Mouse (Mus musculus): ENCODE data around the gene Bcl2l13. TPM values are rescaled to one million over a fixed set of nuclear protein-coding genes. Genes with fewer than 3 reads are reported as not detected.
A peak's percentile ranks its signal among the peaks of the same experiment; 100 is the strongest.
"Not testable (repeated sequence)": the region's sequence is repeated elsewhere in the genome, so short reads cannot be mapped to it uniquely, and the experiment has no call there.

Gene Bcl2l13
- polyA plus RNA-seq, 1 experiment from 2014 or later: 23.9 TPM

DNA sequence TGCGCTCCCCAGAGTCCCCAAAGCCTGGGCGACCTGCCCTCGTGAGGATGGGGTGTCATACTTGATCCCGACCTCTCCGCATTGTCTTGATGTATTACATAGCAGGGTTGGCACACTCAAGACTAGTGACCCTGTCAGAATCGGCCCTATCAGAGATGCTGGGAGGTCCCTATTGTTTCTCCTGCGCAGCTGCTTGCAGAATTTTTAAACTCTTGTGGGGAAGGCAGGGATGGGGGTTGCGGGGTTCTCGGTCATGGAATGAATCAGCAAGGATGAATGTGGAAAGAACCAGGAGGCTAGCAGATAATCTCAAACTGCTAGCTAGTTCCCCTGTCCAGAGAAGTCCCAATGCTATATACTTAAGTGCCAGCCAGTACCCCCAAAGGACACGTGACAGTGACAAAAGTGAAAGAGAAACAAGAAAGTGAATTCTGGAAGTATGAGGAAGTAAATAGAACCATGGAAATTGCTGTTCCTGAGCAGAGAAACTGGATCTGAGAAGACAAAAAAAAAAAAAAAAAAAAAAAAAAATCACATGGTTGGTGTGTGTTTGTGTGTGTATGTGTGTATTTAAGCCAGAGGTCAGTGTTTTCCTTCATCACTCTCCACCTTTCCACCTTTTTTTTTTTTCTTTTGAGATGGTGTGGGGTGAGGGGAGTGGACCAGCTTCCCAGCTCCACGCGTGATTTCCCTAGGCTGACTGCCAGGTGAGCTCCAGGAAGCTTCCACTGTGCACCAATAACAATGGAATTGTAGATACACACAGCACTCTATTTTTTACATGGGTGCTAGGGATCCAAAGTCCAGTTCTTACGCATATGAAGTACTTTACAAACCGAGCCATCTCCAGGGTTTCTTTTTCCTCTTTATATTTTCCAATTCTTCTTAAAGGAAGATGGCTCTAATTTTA is 81.2 kb downstream of the Bcl2l13 start:
- not testable (repeated sequence) for H3K9me3 ChIP-seq (ENCODE audit: control insufficient read depth, low read depth, low read length); H3K27me3 ChIP-seq (ENCODE audit: control insufficient read depth, insufficient read depth, low read length); H3K27ac ChIP-seq (ENCODE audit: low read length); H3K4me1 ChIP-seq (ENCODE audit: control insufficient read depth, insufficient read depth, low read length); H3K36me3 ChIP-seq (ENCODE audit: control insufficient read depth, insufficient read depth, low read length)
- Histone ChIP-seq H3K4me2 (replicated peaks; ENCODE audit: low read depth, low read length) (peak overlapping the region; percentile 88), H3K4me3 (ENCODE audit: low read depth, low read length) (peak overlapping the region; percentile 61), H3K9ac (replicated peaks; ENCODE audit: low read depth, low read length) (peak overlapping the region; percentile 19; the same call in 1 of the 2 replicates)
- 28% methylated on average over 9 of the region's 14 CpGs for WGBS
- ATAC-seq (ENCODE audit: insufficient number of reproducible peaks, insufficient read depth, low FRiP score, low read depth): peak; percentile 5; the same call in 1 of the 2 replicates

DNA sequence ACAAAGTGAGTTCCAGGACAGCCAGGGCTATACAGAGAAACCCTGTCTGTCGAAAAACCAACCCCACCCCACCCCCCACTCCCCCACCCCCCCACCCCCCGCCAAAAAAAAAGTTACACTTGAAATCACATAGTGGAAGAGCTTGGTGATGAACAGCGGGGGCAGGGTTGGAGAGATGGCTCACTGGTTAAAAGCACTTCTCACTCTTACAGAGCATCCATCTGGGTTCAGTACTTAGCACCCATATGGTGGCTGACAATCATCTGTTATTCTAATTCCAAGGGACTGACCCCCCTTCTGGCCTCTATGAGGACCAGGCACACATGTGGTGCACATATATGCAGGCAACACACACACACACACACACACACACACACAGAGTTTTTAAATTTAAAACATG is 82.0 kb downstream of the Bcl2l13 start:
- Histone ChIP-seq H3K9ac (replicated peaks; ENCODE audit: low read depth, low read length) (no peak overlapping the region), H3K4me3 (ENCODE audit: low read depth, low read length) (no peak overlapping the region), H3K27ac (ENCODE audit: low read length) (no peak overlapping the region), H3K4me2 (replicated peaks; ENCODE audit: low read depth, low read length) (no peak overlapping the region), H3K9me3 (ENCODE audit: control insufficient read depth, low read depth, low read length) (no peaks in the 10 kb centered on the region), H3K36me3 (ENCODE audit: control insufficient read depth, insufficient read depth, low read length) (no peaks in the 10 kb centered on the region), H3K27me3 (ENCODE audit: control insufficient read depth, insufficient read depth, low read length) (no peaks in the 10 kb centered on the region), H3K4me1 (ENCODE audit: control insufficient read depth, insufficient read depth, low read length) (no peaks in the 10 kb centered on the region)
- no peak for ATAC-seq (ENCODE audit: insufficient number of reproducible peaks, insufficient read depth, low FRiP score, low read depth)
- 63% methylated on average over 3 of the region's 3 CpGs for WGBS

DNA sequence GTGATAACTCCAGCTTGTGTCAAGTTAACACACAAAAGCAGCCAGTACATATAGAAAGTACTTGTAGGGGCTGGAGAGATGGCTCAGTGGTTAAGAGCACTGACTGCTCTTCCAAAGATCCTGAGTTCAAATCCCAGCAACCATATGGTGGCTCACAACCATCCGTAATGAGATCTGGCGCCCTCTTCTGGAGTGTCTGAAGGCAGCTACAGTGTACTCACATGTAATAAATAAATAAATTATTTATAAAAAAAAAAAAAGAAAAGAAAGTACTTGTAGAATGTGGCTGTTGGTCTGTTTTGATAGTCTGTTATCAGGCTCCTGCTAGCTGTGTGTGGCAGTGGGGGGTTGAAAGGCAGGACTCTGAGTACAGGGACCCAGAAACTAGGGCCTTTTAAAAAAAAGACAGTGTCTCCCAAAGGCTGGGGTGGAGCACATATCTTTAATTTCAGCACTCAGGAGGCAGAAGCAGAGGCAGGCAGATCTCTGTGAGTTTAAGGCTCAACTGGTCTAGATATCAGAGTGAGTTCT is 88.8 kb downstream of the Bcl2l13 start:
- not testable (repeated sequence) for H3K4me3 ChIP-seq (ENCODE audit: low read depth, low read length); H3K4me2 ChIP-seq (replicated peaks; ENCODE audit: low read depth, low read length); ATAC-seq (ENCODE audit: insufficient number of reproducible peaks, insufficient read depth, low FRiP score, low read depth); H3K27me3 ChIP-seq (ENCODE audit: control insufficient read depth, insufficient read depth, low read length); H3K36me3 ChIP-seq (ENCODE audit: control insufficient read depth, insufficient read depth, low read length); H3K9me3 ChIP-seq (ENCODE audit: control insufficient read depth, low read depth, low read length); H3K9ac ChIP-seq (replicated peaks; ENCODE audit: low read depth, low read length); H3K4me1 ChIP-seq (ENCODE audit: control insufficient read depth, insufficient read depth, low read length); H3K27ac ChIP-seq (ENCODE audit: low read length)
- WGBS: 78% methylated on average over 2 of the region's 2 CpGs

DNA sequence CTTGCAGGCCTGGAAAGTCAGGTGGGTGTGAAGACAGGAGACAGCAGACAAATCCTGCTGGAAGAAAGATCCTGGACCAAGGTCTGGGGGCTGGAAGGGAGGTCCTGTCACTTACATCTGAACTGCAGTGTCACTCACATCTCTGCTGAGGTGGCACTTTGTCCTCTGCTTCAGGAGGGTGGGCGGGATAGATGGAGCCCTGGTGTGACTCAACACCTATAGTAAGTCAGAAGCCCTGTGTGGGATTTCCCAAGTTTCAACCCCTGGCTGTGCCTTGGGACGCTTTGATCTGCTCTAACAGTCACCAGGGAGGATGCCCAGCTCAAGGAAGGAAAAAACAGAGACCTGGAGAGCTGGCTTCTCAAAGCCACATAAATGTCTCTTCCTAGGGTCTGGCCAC is 90.9 kb downstream of the Bcl2l13 start:
- Histone ChIP-seq H3K4me3 (ENCODE audit: low read depth, low read length) (no peak overlapping the region), H3K9ac (replicated peaks; ENCODE audit: low read depth, low read length) (no peak overlapping the region), H3K27me3 (ENCODE audit: control insufficient read depth, insufficient read depth, low read length) (no peaks in the 10 kb centered on the region), H3K36me3 (ENCODE audit: control insufficient read depth, insufficient read depth, low read length) (no peaks in the 10 kb centered on the region; the same call in 1 of the 2 replicates), H3K4me1 (ENCODE audit: control insufficient read depth, insufficient read depth, low read length) (no peaks in the 10 kb centered on the region), H3K9me3 (ENCODE audit: control insufficient read depth, low read depth, low read length) (no peaks in the 10 kb centered on the region), H3K4me2 (replicated peaks; ENCODE audit: low read depth, low read length) (no peak overlapping the region), H3K27ac (ENCODE audit: low read length) (no peak overlapping the region)
- ATAC-seq (ENCODE audit: insufficient number of reproducible peaks, insufficient read depth, low FRiP score, low read depth): no peak
- WGBS: 57% methylated on average over 2 of the region's 2 CpGs

DNA sequence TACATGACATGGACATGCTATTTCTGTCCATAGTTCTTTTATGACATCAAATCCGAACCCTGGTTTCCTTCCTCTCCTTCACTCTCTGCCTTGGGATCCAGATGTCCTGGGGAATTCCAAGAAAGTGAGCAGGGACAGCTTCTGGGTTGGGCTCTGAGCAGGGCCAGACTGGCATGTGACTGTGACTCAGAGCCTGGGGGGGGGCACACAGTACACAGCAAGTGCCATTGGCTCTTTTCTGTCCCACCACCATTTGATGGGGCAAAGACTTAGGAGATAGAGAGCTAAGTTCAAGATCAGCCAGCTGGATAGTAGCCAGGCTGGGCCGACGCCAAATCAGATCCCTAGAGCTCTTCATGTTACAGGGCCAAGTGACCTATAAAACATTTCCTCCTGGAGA is 91.8 kb downstream of the Bcl2l13 start:
- no peak for ATAC-seq (ENCODE audit: insufficient number of reproducible peaks, insufficient read depth, low FRiP score, low read depth)
- Histone ChIP-seq H3K9me3 (ENCODE audit: control insufficient read depth, low read depth, low read length) (no peaks in the 10 kb centered on the region), H3K4me3 (ENCODE audit: low read depth, low read length) (no peak overlapping the region), H3K9ac (replicated peaks; ENCODE audit: low read depth, low read length) (no peak overlapping the region), H3K27ac (ENCODE audit: low read length) (no peak overlapping the region), H3K4me2 (replicated peaks; ENCODE audit: low read depth, low read length) (no peak overlapping the region), H3K4me1 (ENCODE audit: control insufficient read depth, insufficient read depth, low read length) (no peaks in the 10 kb centered on the region), H3K36me3 (ENCODE audit: control insufficient read depth, insufficient read depth, low read length) (no peaks in the 10 kb centered on the region; the same call in 1 of the 2 replicates), H3K27me3 (ENCODE audit: control insufficient read depth, insufficient read depth, low read length) (no peaks in the 10 kb centered on the region)
- 78% methylated on average over 3 of the region's 3 CpGs for WGBS

DNA sequence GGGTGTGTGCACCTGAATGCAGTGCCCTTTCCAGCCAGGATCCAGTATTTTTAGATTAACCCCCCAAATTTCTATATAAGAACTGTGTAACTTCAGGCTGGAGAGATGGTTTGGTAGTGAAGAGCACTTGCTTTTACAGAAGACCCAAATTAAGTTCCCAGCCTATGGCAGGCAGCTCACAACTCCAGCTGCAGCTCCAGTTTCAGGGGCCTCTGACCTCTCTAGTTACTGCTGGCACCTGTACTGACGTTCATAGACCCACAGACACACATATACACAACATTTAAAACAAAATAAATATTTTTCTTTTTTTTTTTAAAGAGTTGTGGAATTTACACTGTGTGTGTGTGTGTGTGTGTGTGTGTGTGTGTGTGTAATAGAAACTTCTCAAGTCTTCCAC is 93.4 kb downstream of the Bcl2l13 start:
- Histone ChIP-seq H3K9me3 (ENCODE audit: control insufficient read depth, low read depth, low read length) (no peaks in the 10 kb centered on the region), H3K4me3 (ENCODE audit: low read depth, low read length) (no peak overlapping the region), H3K36me3 (ENCODE audit: control insufficient read depth, insufficient read depth, low read length) (peaks cover 6% of the 10 kb centered on the region), H3K27ac (ENCODE audit: low read length) (no peak overlapping the region), H3K4me2 (replicated peaks; ENCODE audit: low read depth, low read length) (no peak overlapping the region), H3K27me3 (ENCODE audit: control insufficient read depth, insufficient read depth, low read length) (no peaks in the 10 kb centered on the region), H3K4me1 (ENCODE audit: control insufficient read depth, insufficient read depth, low read length) (no peaks in the 10 kb centered on the region), H3K9ac (replicated peaks; ENCODE audit: low read depth, low read length) (no peak overlapping the region)
- no peak for ATAC-seq (ENCODE audit: insufficient number of reproducible peaks, insufficient read depth, low FRiP score, low read depth)
- WGBS: 42% methylated on average over 1 of the region's 1 CpGs

DNA sequence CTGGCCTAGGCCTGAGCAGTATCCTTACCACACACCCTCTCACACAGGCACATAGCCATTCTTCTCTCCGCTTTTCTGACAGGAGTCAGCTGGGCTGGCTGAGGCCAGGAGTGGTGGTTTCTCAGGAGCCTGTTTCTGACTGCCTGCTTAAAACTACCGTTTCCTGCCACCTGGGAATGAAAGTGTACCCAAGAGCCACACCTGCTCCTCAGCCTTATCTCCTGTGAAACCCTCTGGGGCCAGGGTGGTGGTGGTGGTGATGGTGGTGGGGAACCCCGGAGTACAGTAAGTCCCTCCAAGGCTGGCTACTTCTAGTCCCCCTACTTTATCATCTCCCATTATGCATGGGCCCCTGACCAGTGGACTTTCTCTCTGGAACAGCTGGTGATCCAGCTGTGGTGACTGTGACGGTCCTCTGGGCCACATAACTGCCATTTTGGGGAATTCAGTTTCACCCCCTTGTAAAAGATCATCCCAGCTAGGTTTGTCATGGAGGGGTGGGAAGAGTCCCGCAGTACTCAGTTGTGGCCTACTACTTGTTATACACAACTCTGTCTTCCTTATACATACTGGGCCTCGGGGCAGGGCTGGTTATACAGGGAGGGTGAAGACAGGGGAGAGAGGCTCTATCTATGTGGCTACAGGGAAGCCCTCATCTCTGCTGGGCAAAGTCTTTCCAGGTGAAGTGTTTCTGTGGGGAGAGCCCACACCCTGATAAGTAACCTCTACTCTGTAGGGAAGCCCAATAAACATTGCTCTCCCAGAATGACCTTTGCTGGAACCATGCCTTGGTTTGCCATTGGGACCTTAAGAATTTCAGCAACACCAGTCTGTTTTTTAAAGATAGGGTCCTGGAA is 94.7 kb downstream of the Bcl2l13 start:
- Histone ChIP-seq H3K4me2 (replicated peaks; ENCODE audit: low read depth, low read length) (no peak overlapping the region), H3K9ac (replicated peaks; ENCODE audit: low read depth, low read length) (no peak overlapping the region), H3K4me3 (ENCODE audit: low read depth, low read length) (no peak overlapping the region), H3K27ac (ENCODE audit: low read length) (no peak overlapping the region), H3K27me3 (ENCODE audit: control insufficient read depth, insufficient read depth, low read length) (no peaks in the 10 kb centered on the region), H3K9me3 (ENCODE audit: control insufficient read depth, low read depth, low read length) (no peaks in the 10 kb centered on the region), H3K4me1 (ENCODE audit: control insufficient read depth, insufficient read depth, low read length) (no peaks in the 10 kb centered on the region), H3K36me3 (ENCODE audit: control insufficient read depth, insufficient read depth, low read length) (peaks cover 9% of the 10 kb centered on the region)
- WGBS: 74% methylated on average over 6 of the region's 6 CpGs
- ATAC-seq (ENCODE audit: insufficient number of reproducible peaks, insufficient read depth, low FRiP score, low read depth): no peak

DNA sequence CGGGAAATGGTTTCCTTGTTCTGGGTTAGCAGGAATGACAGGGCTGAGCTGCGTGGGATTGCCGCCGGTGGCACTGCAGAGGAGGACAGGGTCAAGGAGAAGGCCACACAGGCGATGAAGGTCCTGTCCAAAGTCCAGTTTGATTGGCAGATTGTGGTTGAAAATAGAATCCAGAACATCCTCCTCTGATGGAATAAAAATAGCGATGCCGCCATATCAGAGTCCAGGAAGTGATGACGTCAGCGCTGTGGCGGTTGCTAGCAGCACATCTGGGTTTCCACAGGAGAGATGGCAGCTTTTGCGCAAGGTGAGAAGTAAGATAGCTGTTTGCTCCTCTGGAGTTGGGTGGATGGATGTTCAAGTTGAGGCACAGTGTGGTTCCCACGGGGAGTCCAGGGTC is 96.6 kb downstream of the Bcl2l13 start:
- ATAC-seq (ENCODE audit: insufficient number of reproducible peaks, insufficient read depth, low FRiP score, low read depth): no peak
- Histone ChIP-seq H3K27me3 (ENCODE audit: control insufficient read depth, insufficient read depth, low read length) (no peaks in the 10 kb centered on the region), H3K36me3 (ENCODE audit: control insufficient read depth, insufficient read depth, low read length) (peaks cover 9% of the 10 kb centered on the region), H3K27ac (ENCODE audit: low read length) (no peak overlapping the region), H3K4me1 (ENCODE audit: control insufficient read depth, insufficient read depth, low read length) (no peaks in the 10 kb centered on the region), H3K4me2 (replicated peaks; ENCODE audit: low read depth, low read length) (no peak overlapping the region), H3K4me3 (ENCODE audit: low read depth, low read length) (no peak overlapping the region), H3K9ac (replicated peaks; ENCODE audit: low read depth, low read length) (no peak overlapping the region), H3K9me3 (ENCODE audit: control insufficient read depth, low read depth, low read length) (no peaks in the 10 kb centered on the region)
- 87% methylated on average over 12 of the region's 12 CpGs for WGBS
